Mouse (Mus musculus): ENCODE measurements around the gene Mfsd6. TPM values are rescaled to one million over a fixed set of nuclear protein-coding genes. Genes with fewer than 3 reads are reported as not detected.

Gene Mfsd6
- polyA plus RNA-seq, 1 experiment: 0.59 TPM

- Histone ChIP-seq H3K4me3 (no peak overlapping the region), H3K4me2 (ENCODE audit: low read depth) (no peak overlapping the region), H3K36me3 (ENCODE audit: control insufficient read depth, insufficient read depth) (no peaks in the 10 kb centered on the region), H3K79me2 (ENCODE audit: control insufficient read depth, insufficient read depth) (no peaks in the 10 kb centered on the region), H3ac (ENCODE audit: control insufficient read depth, insufficient read length) (no peak overlapping the region), H3K27me3 (ENCODE audit: control insufficient read depth, insufficient read depth, insufficient read length) (no peaks in the 10 kb centered on the region)
- TF ChIP-seq MYOD1 (IDR thresholded peaks at IDR 0.05; ENCODE audit: control insufficient read depth in 1 of 3, insufficient read length in 2 of 3, low read depth in 2 of 3) (no peak), POLR2AphosphoS2 (IDR thresholded peaks at IDR 0.05; ENCODE audit: insufficient read length, low read depth) (no peak), TCF3 (IDR thresholded peaks at IDR 0.05; ENCODE audit: insufficient read length, low read depth) (no peak), E2F4 (IDR thresholded peaks at IDR 0.05; ENCODE audit: insufficient read depth) (no peak), POLR2A (IDR thresholded peaks at IDR 0.05; ENCODE audit: insufficient read length, low read depth) (no peak), CEBPB (IDR thresholded peaks at IDR 0.05; ENCODE audit: insufficient read depth, poor library complexity, severe bottlenecking) (no peak), TCF12 (IDR thresholded peaks at IDR 0.05; ENCODE audit: insufficient read depth, poor library complexity, severe bottlenecking) (no peak), SRF (IDR thresholded peaks at IDR 0.05; ENCODE audit: control insufficient read depth, insufficient read length, low read depth) (no peak), USF1 (IDR thresholded peaks at IDR 0.05; ENCODE audit: low read depth) (no peak), REST (IDR thresholded peaks at IDR 0.05; ENCODE audit: insufficient read depth, insufficient read length) (no peak), MYOG (IDR thresholded peaks at IDR 0.05; ENCODE audit: control insufficient read depth in 1 of 3, insufficient read depth in 1 of 3, insufficient read length in 2 of 3, low read depth in 2 of 3) (no peak), MAX (IDR thresholded peaks at IDR 0.05; ENCODE audit: low read depth) (no peak)
Observed at GRCm38 (mm10) chr1:52635932-52636331, 91.3 kb downstream of the Mfsd6 start.

- H3K4me3 ChIP-seq: no peak overlapping the region
- TF ChIP-seq TCF12 (IDR thresholded peaks at IDR 0.05; ENCODE audit: insufficient read depth, poor library complexity, severe bottlenecking): no peak
- no peak for TF ChIP-seq MAX (IDR thresholded peaks at IDR 0.05; ENCODE audit: low read depth)
- no peaks in the 10 kb centered on the region for H3K79me2 ChIP-seq (ENCODE audit: control insufficient read depth, insufficient read depth)
- H3K27me3 ChIP-seq (ENCODE audit: control insufficient read depth, insufficient read depth, insufficient read length): no peaks in the 10 kb centered on the region
- no peak overlapping the region for H3ac ChIP-seq (ENCODE audit: control insufficient read depth, insufficient read length)
- no peaks in the 10 kb centered on the region for H3K36me3 ChIP-seq (ENCODE audit: control insufficient read depth, insufficient read depth)
- no peak overlapping the region for H3K4me2 ChIP-seq (ENCODE audit: low read depth)
Observed at GRCm38 (mm10) chr1:52634251-52634650, 93.0 kb downstream of the Mfsd6 start.

GRCm38 (mm10) chr1:52631570-52631969 lies 95.7 kb downstream of the Mfsd6 start:
- TF ChIP-seq E2F4 (IDR thresholded peaks at IDR 0.05; ENCODE audit: insufficient read depth): no peak
- no peak for TF ChIP-seq REST (IDR thresholded peaks at IDR 0.05; ENCODE audit: insufficient read depth, insufficient read length)
- no peak for TF ChIP-seq TCF3 (IDR thresholded peaks at IDR 0.05; ENCODE audit: insufficient read length, low read depth)
- TF ChIP-seq POLR2AphosphoS2 (IDR thresholded peaks at IDR 0.05; ENCODE audit: insufficient read length, low read depth): no peak
- TF ChIP-seq MAX (IDR thresholded peaks at IDR 0.05; ENCODE audit: low read depth): no peak
- TF ChIP-seq POLR2A (IDR thresholded peaks at IDR 0.05; ENCODE audit: insufficient read length, low read depth): no peak
- no peak for TF ChIP-seq CEBPB (IDR thresholded peaks at IDR 0.05; ENCODE audit: insufficient read depth, poor library complexity, severe bottlenecking)
- TF ChIP-seq USF1 (IDR thresholded peaks at IDR 0.05; ENCODE audit: low read depth): no peak
- no peak for TF ChIP-seq MYOD1 (IDR thresholded peaks at IDR 0.05; ENCODE audit: control insufficient read depth in 1 of 3, insufficient read length in 2 of 3, low read depth in 2 of 3)
- TF ChIP-seq SRF (IDR thresholded peaks at IDR 0.05; ENCODE audit: control insufficient read depth, insufficient read length, low read depth): no peak
- TF ChIP-seq TCF12 (IDR thresholded peaks at IDR 0.05; ENCODE audit: insufficient read depth, poor library complexity, severe bottlenecking): no peak
- no peak for TF ChIP-seq MYOG (IDR thresholded peaks at IDR 0.05; ENCODE audit: control insufficient read depth in 1 of 3, insufficient read depth in 1 of 3, insufficient read length in 2 of 3, low read depth in 2 of 3)
- H3K27me3 ChIP-seq (ENCODE audit: control insufficient read depth, insufficient read depth, insufficient read length): no peaks in the 10 kb centered on the region
- peak overlapping the region; percentile 34 for H3K4me3 ChIP-seq
- peak overlapping the region; percentile 75 for H3K4me2 ChIP-seq (ENCODE audit: low read depth)
- H3K36me3 ChIP-seq (ENCODE audit: control insufficient read depth, insufficient read depth): no peaks in the 10 kb centered on the region
- no peak overlapping the region for H3ac ChIP-seq (ENCODE audit: control insufficient read depth, insufficient read length)
- no peaks in the 10 kb centered on the region for H3K79me2 ChIP-seq (ENCODE audit: control insufficient read depth, insufficient read depth)

GRCm38 (mm10) chr1:52630937-52631299 lies 96.3 kb downstream of the Mfsd6 start:
- H3ac ChIP-seq (ENCODE audit: control insufficient read depth, insufficient read length): peak overlapping the region; percentile 25
- H3K79me2 ChIP-seq (ENCODE audit: control insufficient read depth, insufficient read depth): no peaks in the 10 kb centered on the region
- no peaks in the 10 kb centered on the region for H3K36me3 ChIP-seq (ENCODE audit: control insufficient read depth, insufficient read depth)
- H3K4me2 ChIP-seq (ENCODE audit: low read depth): peak overlapping the region; percentile 75
- H3K4me3 ChIP-seq: peak overlapping the region; percentile 34
- TF ChIP-seq TCF12 (IDR thresholded peaks at IDR 0.05; ENCODE audit: insufficient read depth, poor library complexity, severe bottlenecking) (no peak), MYOG (IDR thresholded peaks at IDR 0.05; ENCODE audit: control insufficient read depth in 1 of 3, insufficient read depth in 1 of 3, insufficient read length in 2 of 3, low read depth in 2 of 3) (no peak)
- H3K27me3 ChIP-seq (ENCODE audit: control insufficient read depth, insufficient read depth, insufficient read length): no peaks in the 10 kb centered on the region

GRCm38 (mm10) chr1:52630248-52630936 lies 96.9 kb downstream of the Mfsd6 start, which contains the start of gene Nemp2:
Nemp2 (plus strand) TSS chr1:52630703.
- Histone ChIP-seq H3K4me3 (peak within 1 kb of the TSS; percentile 34), H3K36me3 (ENCODE audit: control insufficient read depth, insufficient read depth) (no peaks in the 10 kb centered on the region), H3K79me2 (ENCODE audit: control insufficient read depth, insufficient read depth) (no peaks in the 10 kb centered on the region), H3K27me3 (ENCODE audit: control insufficient read depth, insufficient read depth, insufficient read length) (no peaks in the 10 kb centered on the region), H3K4me2 (ENCODE audit: low read depth) (peak within 1 kb of the TSS; percentile 75), H3ac (ENCODE audit: control insufficient read depth, insufficient read length) (peak within 1 kb of the TSS; percentile 25)
- TF ChIP-seq SRF (IDR thresholded peaks at IDR 0.05; ENCODE audit: control insufficient read depth, insufficient read length, low read depth): no peak
- no peak for TF ChIP-seq CEBPB (IDR thresholded peaks at IDR 0.05; ENCODE audit: insufficient read depth, poor library complexity, severe bottlenecking)
- peak in 1 of 3 experiments; percentile 34 for TF ChIP-seq MYOG (IDR thresholded peaks at IDR 0.05; ENCODE audit: control insufficient read depth in 1 of 3, insufficient read depth in 1 of 3, insufficient read length in 2 of 3, low read depth in 2 of 3)
- no peak for TF ChIP-seq REST (IDR thresholded peaks at IDR 0.05; ENCODE audit: insufficient read depth, insufficient read length)
- no peak for TF ChIP-seq MAX (IDR thresholded peaks at IDR 0.05; ENCODE audit: low read depth)
- TF ChIP-seq TCF12 (IDR thresholded peaks at IDR 0.05; ENCODE audit: insufficient read depth, poor library complexity, severe bottlenecking): no peak
- peak; percentile 95 for TF ChIP-seq E2F4 (IDR thresholded peaks at IDR 0.05; ENCODE audit: insufficient read depth)
- no peak for TF ChIP-seq TCF3 (IDR thresholded peaks at IDR 0.05; ENCODE audit: insufficient read length, low read depth)
- TF ChIP-seq POLR2A (IDR thresholded peaks at IDR 0.05; ENCODE audit: insufficient read length, low read depth): peak; percentile 76
- TF ChIP-seq USF1 (IDR thresholded peaks at IDR 0.05; ENCODE audit: low read depth): no peak
- peak; percentile 80 for TF ChIP-seq POLR2AphosphoS2 (IDR thresholded peaks at IDR 0.05; ENCODE audit: insufficient read length, low read depth)
- peak in 1 of 3 experiments; percentile 38 for TF ChIP-seq MYOD1 (IDR thresholded peaks at IDR 0.05; ENCODE audit: control insufficient read depth in 1 of 3, insufficient read length in 2 of 3, low read depth in 2 of 3)

All from myocyte (in vitro differentiated cells).